Mouse (Mus musculus) olfactory bulb, adult 2 months (tissue): ENCODE data around the gene Mmp9.

ENCODE experiments used
- CTCF ChIP-seq: fragments of 200-500 bp; IDR thresholded peaks from 2 replicates; pipeline ENCODE4 v1.5.1; 2012; ENCODE audit warnings: low read depth, mild to moderate bottlenecking, low read length, moderate library complexity; ENCODE audit not compliant: insufficient read depth
- POLR2A ChIP-seq: fragments of 200-500 bp; IDR thresholded peaks from 2 replicates; pipeline ENCODE4 v1.6.1; 2012; ENCODE audit warnings: mild to moderate bottlenecking, low read depth, low read length, moderate library complexity; ENCODE audit not compliant: insufficient read depth

GRCm38 (mm10) chr2:164947506-164947905 lies 6.9 kb downstream of the Mmp9 start:
- TF ChIP-seq POLR2A (no peak), CTCF (no peak)
